Mouse (Mus musculus) lung, adult 2 months (tissue): ENCODE results near the gene Dnmt3b.

ENCODE experiments used
- CTCF ChIP-seq: fragments of 200-500 bp; IDR thresholded peaks from 2 replicates; pipeline ENCODE4 v1.5.1; 2011; ENCODE audit warnings: mild to moderate bottlenecking, low read length, control low read depth; ENCODE audit not compliant: insufficient read depth
- POLR2A ChIP-seq: fragments of 200-500 bp; IDR thresholded peaks from 2 replicates; pipeline ENCODE4 v1.6.1; 2011; ENCODE audit warnings: low read depth, mild to moderate bottlenecking, control low read depth, low read length, borderline replicate concordance; ENCODE audit errors: extremely low read depth

GRCm38 (mm10) chr2:153651681-153652080 is 2.4 kb downstream of the Dnmt3b start:
- no peak for TF ChIP-seq POLR2A
- no peak for TF ChIP-seq CTCF
